Mouse (Mus musculus) natural killer cell, adult 2 months (primary cell): ENCODE data around the gene Gm7075.
"Not testable (repeated sequence)": the region's sequence is repeated elsewhere in the genome, so short reads cannot be mapped to it uniquely, and the experiment has no call there.

Source experiments
- DNase-seq, 2 experiments: peaks; one replicate each; pipeline ENCODE4 v3.0.0; 2022; ENCODE audit warnings: low spot score in 2 of 2

Gm7075 gene

DNA sequence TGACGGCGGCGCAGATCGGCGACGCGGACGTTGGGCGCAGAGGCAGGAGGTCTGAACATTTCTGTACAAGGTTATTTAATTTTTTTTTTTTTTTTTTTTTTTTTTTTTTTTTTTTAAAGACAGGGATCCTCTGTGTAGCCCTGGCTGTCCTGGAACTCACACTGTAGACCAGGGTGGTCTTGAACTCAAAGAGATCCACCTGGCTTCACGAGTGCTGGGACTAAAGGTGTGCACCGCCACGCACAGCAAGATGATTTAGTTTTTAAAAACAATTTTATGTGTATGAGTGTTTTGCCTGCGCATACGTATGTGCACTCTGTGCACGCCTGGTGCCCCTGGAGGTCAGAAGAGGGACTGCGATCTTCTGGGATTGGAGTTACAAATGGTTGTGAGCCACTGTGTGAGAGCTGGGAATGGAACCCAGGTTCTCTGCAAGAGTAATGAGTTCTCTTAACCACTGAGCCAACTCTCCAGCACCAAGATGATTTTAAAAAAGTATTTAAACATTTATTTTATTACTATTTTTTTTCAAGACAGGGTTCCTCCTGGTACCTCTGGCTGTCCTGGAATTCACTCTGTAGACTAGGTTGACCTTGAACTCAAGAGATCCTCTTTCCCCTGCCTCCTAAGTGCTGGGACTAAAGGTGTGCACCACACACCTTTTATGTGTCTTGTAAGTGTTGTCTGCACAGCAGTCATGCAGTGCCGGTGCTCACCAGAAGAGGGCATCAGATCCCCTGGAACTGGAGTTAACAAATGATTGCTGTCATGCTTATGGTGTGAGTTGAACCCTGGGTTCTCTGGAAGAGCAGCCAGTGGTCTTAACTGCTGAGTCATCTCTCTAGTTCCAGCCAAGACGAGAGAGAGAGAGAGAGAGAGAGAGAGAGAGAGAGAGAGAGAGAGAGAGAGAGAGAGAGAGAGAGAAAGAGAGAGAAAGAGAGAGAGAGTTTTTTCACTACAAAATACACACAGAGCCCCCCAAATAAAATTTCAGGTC, at the start of gene Gm7075:
Gm7075 (minus strand) TSS at position 51 of the 997 bp plus-strand sequence.
- DNase-seq: peak; percentile 32 to 60

- DNase-seq: no peak
Measured at GRCm38 (mm10) chr10:63460935-63461334, 39.3 kb upstream of the Gm7075 start.

GRCm38 (mm10) chr10:63457292-63458128, 35.9 kb upstream of the Gm7075 start:
- DNase-seq: no peak

DNA sequence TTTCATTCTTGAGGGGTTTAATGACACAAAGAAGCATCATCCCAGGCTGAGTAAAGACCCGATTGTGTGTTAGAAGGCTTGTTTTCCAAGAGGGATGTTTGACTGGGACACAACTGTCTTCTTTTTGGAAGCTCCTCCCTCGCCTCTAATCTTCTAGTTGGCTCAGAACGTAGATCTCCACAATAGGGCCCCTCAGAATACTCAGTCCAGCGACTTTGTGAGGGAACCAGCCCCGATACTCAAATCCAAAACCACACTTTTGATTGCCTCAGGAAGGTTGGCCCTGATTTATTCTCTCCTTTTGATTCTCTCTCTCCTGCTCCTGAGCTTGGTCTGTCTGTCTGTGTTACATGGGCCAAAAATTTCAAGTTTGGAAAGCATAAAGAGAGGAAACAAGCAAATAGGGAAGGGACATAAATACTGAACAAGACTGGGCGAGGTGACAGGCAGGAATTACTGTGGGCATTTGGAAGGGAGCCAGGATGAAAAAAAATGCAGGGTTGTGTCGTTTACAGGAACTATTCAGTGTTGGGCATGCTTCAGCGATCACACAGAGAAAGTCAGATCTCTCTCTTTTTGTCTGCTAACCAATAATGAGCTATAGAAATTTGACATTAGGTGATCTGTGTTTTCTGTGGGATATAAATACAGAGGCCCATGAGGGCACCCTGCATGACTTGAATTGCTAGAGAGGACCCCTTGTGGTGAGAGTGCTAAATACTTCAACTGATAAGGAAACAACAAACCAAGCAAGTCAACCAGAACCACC, 33.7 kb upstream of the Gm7075 start:
- no peak for DNase-seq

DNA sequence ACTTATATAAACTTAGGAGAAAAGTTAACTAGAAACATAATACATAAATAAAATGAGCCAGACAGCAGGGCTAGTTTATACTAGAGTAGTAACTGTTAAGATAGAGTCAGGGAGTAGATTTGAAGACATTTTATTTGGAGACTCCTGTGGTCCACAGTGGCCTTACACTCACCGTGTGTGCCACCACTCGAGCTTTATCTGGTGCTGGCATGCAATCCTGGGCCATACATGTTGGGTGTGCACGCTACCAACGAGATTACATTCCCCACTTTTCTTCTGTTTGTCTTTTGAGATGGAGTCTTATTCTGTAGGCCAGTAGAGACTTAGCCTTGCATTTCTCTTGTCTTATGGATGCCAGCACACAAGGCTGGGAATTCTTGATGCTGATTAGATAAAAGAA, 32.3 kb upstream of the Gm7075 start:
- DNase-seq: no peak

DNA sequence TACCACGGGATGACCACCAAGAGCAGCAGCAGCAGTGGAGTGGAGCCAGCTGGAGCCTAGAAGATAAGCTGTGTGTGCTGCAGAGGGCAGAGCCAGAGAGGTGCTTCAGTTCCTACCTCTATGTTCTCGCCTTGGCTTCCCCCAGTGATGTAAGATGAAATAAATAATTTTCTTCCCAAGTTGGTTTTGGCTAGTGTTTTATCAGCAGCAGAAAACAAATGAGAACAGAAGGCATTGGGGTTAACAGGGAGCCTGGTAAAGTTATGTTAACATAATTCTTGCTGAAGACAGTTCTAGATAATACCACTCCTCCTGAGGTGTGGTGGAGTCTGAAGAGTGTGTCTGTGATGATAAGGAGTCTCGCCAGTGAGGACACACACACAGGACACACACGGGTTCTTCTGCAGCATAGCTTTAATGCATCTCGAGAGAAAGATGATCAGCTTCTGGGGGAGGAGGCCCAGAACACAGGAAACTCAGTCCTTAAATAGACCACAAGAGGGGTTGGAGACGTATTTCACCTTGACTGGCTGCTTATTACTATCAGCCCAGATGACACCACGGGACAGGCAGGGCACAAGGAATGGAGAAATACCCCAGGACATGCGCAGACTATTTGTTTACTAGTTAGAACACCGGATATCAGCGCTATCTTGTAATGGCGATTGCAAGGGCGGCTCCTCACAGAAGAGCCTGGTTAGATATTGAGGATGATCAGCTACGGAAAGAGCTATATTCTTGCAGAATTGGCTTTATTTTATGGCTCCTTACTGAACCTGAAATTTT, 23.2 kb upstream of the Gm7075 start:
- DNase-seq: not testable (repeated sequence)

GRCm38 (mm10) chr10:63439694-63440228, 18.2 kb upstream of the Gm7075 start:
- DNase-seq: no peak

GRCm38 (mm10) chr10:63438736-63439262, 17.2 kb upstream of the Gm7075 start:
- DNase-seq: no peak

DNA sequence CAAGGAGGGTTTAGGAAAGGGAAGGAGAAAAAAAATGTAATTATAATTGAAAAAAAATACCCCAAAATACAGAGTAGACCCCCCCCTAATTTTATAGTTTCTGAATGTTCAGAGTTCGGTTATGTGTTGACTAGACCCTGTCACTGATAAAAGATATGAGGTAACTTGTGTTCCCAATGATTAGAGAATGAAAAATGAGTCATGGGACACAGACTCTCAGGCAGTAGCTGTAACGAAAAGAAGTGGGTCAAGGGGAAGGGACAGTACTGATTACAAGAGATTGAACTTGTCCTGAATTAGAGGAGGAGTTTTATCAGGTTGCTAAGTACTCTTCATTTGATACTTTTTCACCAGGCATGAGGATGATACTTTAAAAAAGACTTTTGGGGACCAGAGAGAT, 11.3 kb upstream of the Gm7075 start:
- no peak for DNase-seq

- no peak for DNase-seq
Measured at GRCm38 (mm10) chr10:63432099-63432498, 10.5 kb upstream of the Gm7075 start.

GRCm38 (mm10) chr10:63431221-63431736, 9.7 kb upstream of the Gm7075 start:
- no peak for DNase-seq

DNA sequence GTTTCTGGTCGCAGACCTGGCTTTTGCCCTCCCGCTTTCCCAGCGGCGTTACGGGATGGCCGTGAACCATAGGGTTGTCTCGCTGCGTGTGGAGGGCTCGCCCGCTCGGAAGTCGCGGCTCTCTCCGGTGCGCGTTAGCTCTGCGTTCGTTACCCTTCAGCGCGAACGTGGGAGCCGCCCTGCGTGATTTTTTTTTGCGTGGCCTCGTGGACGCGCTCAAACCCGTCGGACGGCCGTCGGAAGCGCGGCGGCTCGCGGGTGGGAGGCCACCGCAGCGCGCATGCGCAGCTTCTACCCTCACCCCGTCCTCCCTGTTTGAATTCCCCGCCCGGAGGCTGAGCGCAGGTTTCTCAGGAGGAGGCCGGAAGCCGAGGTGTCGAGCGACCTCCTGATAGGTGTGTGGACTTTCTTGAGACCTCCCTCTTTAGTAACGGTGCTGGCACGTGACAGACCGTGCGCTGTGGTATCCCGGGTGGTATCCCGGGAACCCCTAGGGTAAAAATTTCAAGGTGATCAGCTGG, 8.3 kb upstream of the Gm7075 start, which contains the start of gene Ctnna3:
Ctnna3 (plus strand) TSS at position 314 of the 521 bp plus-strand sequence.
- peak; percentile 85 to 90 for DNase-seq

GRCm38 (mm10) chr10:63429380-63429779, 7.8 kb upstream of the Gm7075 start:
- DNase-seq: peak; percentile 100

GRCm38 (mm10) chr10:63429023-63429340, 7.4 kb upstream of the Gm7075 start:
- no peak for DNase-seq

- peak; percentile 18 to 36 for DNase-seq
Measured at GRCm38 (mm10) chr10:63428243-63429022, 6.8 kb upstream of the Gm7075 start.

GRCm38 (mm10) chr10:63427146-63427545, 5.6 kb upstream of the Gm7075 start:
- no peak for DNase-seq

GRCm38 (mm10) chr10:63424475-63424814, 2.9 kb upstream of the Gm7075 start:
- peak; percentile 47 to 66 for DNase-seq

GRCm38 (mm10) chr10:63423591-63424474, 2.2 kb upstream of the Gm7075 start:
- no peak for DNase-seq
